Mouse (Mus musculus) limb, embryonic 14.5 days (tissue): Measurements from ENCODE around the gene Dppa5a. TPM values are rescaled to one million over a fixed set of nuclear protein-coding genes. Genes with fewer than 3 reads are reported as not detected.
A peak's percentile ranks its signal among the peaks of the same experiment; 100 is the strongest.

Source experiments
- ATAC-seq: fragments of 200-750 bp; cut with Nextera tagmentation; 2 replicates; pipeline ENCODE4 v1.8.0; 2017; ENCODE audit warnings: low read depth, moderate number of reproducible peaks, moderate TSS enrichment; ENCODE audit not compliant: low FRiP score
- DNase-seq: peaks from one replicate; pipeline ENCODE4 v3.0.0-alpha.2; 2015; ENCODE audit warnings: low spot score
- H3K27ac ChIP-seq: fragments of 300-500 bp; sonication (generic); replicated peaks from 2 replicates; pipeline ENCODE4 v1.5.1; 2014; ENCODE audit warnings: low read depth, mild to moderate bottlenecking, low read length, moderate library complexity, mixed read lengths
- H3K27me3 ChIP-seq: fragments of 300-500 bp; sonication (generic); 2 replicates; pipeline ENCODE4 v1.6.1; 2014; ENCODE audit warnings: low read length, mixed read lengths; ENCODE audit not compliant: control insufficient read depth, insufficient read depth
- H3K36me3 ChIP-seq: fragments of 300-500 bp; sonication (generic); 2 replicates; pipeline ENCODE4 v1.6.1; 2014; ENCODE audit warnings: mild to moderate bottlenecking, low read length, moderate library complexity, mixed read lengths; ENCODE audit not compliant: control insufficient read depth, insufficient read depth
- H3K4me1 ChIP-seq: fragments of 300-500 bp; sonication (generic); 2 replicates; pipeline ENCODE4 v1.6.1; 2014; ENCODE audit warnings: antibody characterized with exemption, low read length, mixed read lengths; ENCODE audit not compliant: control insufficient read depth, insufficient read depth
- H3K4me2 ChIP-seq: fragments of 300-500 bp; sonication (generic); replicated peaks from 2 replicates; pipeline ENCODE4 v1.6.1; 2014; ENCODE audit warnings: low read depth, mild to moderate bottlenecking, low read length, moderate library complexity; ENCODE audit not compliant: severe bottlenecking
- H3K4me3 ChIP-seq: fragments of 300-500 bp; sonication (generic); replicated peaks from 2 replicates; pipeline ENCODE4 v1.5.1; 2014; ENCODE audit warnings: low read length
- H3K9ac ChIP-seq: fragments of 300-500 bp; sonication (generic); 2 replicates; pipeline ENCODE4 v1.6.1; 2014; ENCODE audit warnings: mild to moderate bottlenecking, low read depth, low read length, moderate library complexity; ENCODE audit not compliant: severe bottlenecking
- H3K9me3 ChIP-seq: fragments of 300-500 bp; sonication (generic); 2 replicates; pipeline ENCODE4 v1.6.1; 2016; ENCODE audit warnings: low read length; ENCODE audit not compliant: control insufficient read depth
- POLR2A ChIP-seq: fragments of 200-500 bp; IDR thresholded peaks from 2 replicates; pipeline ENCODE4 v1.8.0; 2012; ENCODE audit warnings: inconsistent platforms, mild to moderate bottlenecking, moderate library complexity, borderline replicate concordance; ENCODE audit not compliant: insufficient read depth, insufficient read length; ENCODE audit errors: extremely low read depth
- WGBS: fragments of 180-500 bp; shearing (Covaris S2); extraction: QIAGEN DNeasy Blood & Tissue Kit; methylation state at CpG from one replicate; pipeline ENCODE4 v1.1.7; 2014; 5-methylcytosine and 5-hydroxymethylcytosine counted together
- polyA plus RNA-seq, 2 experiments: library from polyadenylated mRNA; depleted of rRNA in 1 of 2; stranded (reverse) in 1 of 2; unstranded in 1 of 2; fragments of >200 nt; fragmentation: Nextera tagmentation in 1 of 2; extraction: Ambion mirVana in 1 of 2; gene quantifications; 2 replicates each; pipeline versions ENCODE4 v1.2.1 to v1.2.3; 2012 to 2014

Dppa5a gene
- polyA plus RNA-seq, 2 experiments: 0.76 to 0.92 TPM

GRCm38 (mm10) chr9:78378113-78378785 lies 10.3 kb upstream of the Dppa5a start, which contains the start of gene Ooep:
Gene Ooep (minus strand): TSS chr9:78378725.
- no peaks in the 10 kb centered on the region for H3K27me3 ChIP-seq
- ATAC-seq (peak; percentile 83), DNase-seq (peak; percentile 55)
- peak within 1 kb of the TSS; percentile 60 for H3K4me2 ChIP-seq
- no peaks in the 10 kb centered on the region for H3K36me3 ChIP-seq
- 0 out of 2 replicates have a peak, but pooled peaks have one; percentile 22 for TF ChIP-seq POLR2A
- no peaks in the 10 kb centered on the region for H3K9me3 ChIP-seq
- 7% methylated on average over 14 of the region's 23 CpGs for WGBS
- H3K4me3 ChIP-seq: peak within 1 kb of the TSS; percentile 32
- no peak within 1 kb of the TSS for H3K27ac ChIP-seq
- peaks cover 10% of the 10 kb centered on the region for H3K4me1 ChIP-seq
- peak within 1 kb of the TSS; percentile 45 for H3K9ac ChIP-seq

GRCm38 (mm10) chr9:78377546-78377945 lies 9.6 kb upstream of the Dppa5a start:
- no peak for TF ChIP-seq POLR2A
- Histone ChIP-seq H3K27ac (no peak overlapping the region), H3K27me3 (no peaks in the 10 kb centered on the region), H3K4me1 (peaks cover 10% of the 10 kb centered on the region), H3K9ac (peak overlapping the region; percentile 34), H3K4me3 (peak overlapping the region; percentile 32), H3K4me2 (peak overlapping the region; percentile 60), H3K36me3 (no peaks in the 10 kb centered on the region), H3K9me3 (no peaks in the 10 kb centered on the region)
- 30% methylated on average over 8 of the region's 8 CpGs for WGBS
- DNase-seq (no peak), ATAC-seq (no peak)

- H3K4me1 ChIP-seq: peaks cover 10% of the 10 kb centered on the region
- no peaks in the 10 kb centered on the region for H3K9me3 ChIP-seq
- DNase-seq (no peak), ATAC-seq (no peak)
- H3K9ac ChIP-seq: no peak overlapping the region
- 74% methylated on average over 4 of the region's 4 CpGs for WGBS
- TF ChIP-seq POLR2A: no peak
- H3K27me3 ChIP-seq: no peaks in the 10 kb centered on the region
- no peak overlapping the region for H3K4me2 ChIP-seq
- H3K27ac ChIP-seq: no peak overlapping the region
- no peak overlapping the region for H3K4me3 ChIP-seq
- no peaks in the 10 kb centered on the region for H3K36me3 ChIP-seq
Observed at GRCm38 (mm10) chr9:78375486-78375885, 7.5 kb upstream of the Dppa5a start.

DNA sequence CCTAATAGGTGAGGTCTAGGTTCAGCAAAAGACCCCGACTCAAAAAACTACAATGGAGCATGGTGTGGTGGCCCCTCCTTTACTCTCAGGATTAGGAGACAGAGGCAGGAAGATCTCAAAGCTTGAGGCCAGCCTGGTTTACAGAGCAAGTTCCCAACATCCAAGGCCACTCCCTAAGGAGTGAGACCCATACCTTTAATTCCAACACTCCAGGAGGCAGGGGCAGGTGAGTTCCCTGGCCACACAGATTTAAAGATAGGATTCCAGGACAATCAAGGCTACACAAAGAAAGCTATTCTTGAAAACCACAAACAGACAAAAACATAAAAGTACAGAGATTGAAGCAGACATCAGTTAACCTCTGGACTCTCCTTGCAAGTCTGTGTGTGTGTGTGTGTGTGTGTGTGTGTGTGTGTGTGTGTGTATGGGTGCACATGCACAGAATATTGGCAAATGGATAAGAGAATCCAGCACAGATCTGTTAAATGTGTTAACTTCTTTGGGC lies 7.0 kb upstream of the Dppa5a start:
- DNase-seq (no peak), ATAC-seq (no peak)
- no peak overlapping the region for H3K27ac ChIP-seq
- no peak for TF ChIP-seq POLR2A
- H3K4me3 ChIP-seq: no peak overlapping the region
- WGBS: 61% methylated on average over 1 of the region's 1 CpGs
- H3K9ac ChIP-seq: no peak overlapping the region
- peaks cover 10% of the 10 kb centered on the region for H3K4me1 ChIP-seq
- no peaks in the 10 kb centered on the region for H3K27me3 ChIP-seq
- no peaks in the 10 kb centered on the region for H3K36me3 ChIP-seq
- no peaks in the 10 kb centered on the region for H3K9me3 ChIP-seq
- no peak overlapping the region for H3K4me2 ChIP-seq

DNA sequence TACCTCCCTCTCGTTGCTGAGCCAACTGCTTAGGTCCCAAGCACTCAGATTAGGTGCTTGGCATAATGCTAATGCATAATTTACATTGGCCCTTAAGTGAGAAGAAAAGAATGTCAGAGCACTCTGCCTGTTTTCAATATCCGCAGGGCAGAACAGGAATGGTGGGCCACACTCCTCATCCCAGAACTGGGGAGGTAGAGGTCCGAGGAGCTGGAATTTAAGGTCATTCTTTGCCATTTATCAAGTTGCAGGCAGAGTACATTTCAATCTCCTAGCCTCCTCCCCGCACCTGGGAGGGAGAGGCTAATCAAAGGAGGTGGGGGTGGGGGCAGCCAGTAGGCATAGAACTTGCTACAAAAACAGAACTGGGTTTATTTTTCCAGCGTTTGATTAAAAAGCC lies 6.4 kb upstream of the Dppa5a start:
- no peak for ATAC-seq
- DNase-seq: no peak
- no peaks in the 10 kb centered on the region for H3K36me3 ChIP-seq
- no peak overlapping the region for H3K9ac ChIP-seq
- no peak overlapping the region for H3K4me2 ChIP-seq
- H3K27me3 ChIP-seq: no peaks in the 10 kb centered on the region
- WGBS: 54% methylated on average over 5 of the region's 5 CpGs
- no peak for TF ChIP-seq POLR2A
- H3K9me3 ChIP-seq: no peaks in the 10 kb centered on the region
- no peak overlapping the region for H3K4me3 ChIP-seq
- H3K4me1 ChIP-seq: peaks cover 10% of the 10 kb centered on the region
- no peak overlapping the region for H3K27ac ChIP-seq
